Mouse (Mus musculus): ENCODE measurements around the gene Hsd3b4. TPM values are rescaled to one million over a fixed set of nuclear protein-coding genes. Genes with fewer than 3 reads are reported as not detected.

Gene Hsd3b4
- polyA plus RNA-seq, 1 experiment from 2014 or later, result not detected

Other genes starting within 250 kb of the Hsd3b4 start
- 290 and 337 TPM in 2 replicates for gene Hmgcs2, start 230.1 kb downstream of the Hsd3b4 start, polyA plus RNA-seq (2015; fragmentation: Nextera tagmentation; extraction: Ambion mirVana)
- 87.7 and 95.1 TPM in 2 replicates for gene Phgdh, start 170.5 kb downstream of the Hsd3b4 start, polyA plus RNA-seq (2015; fragmentation: Nextera tagmentation; extraction: Ambion mirVana)
- 1.6 and 2.1 TPM in 2 replicates for gene Zfp697, start 128.1 kb downstream of the Hsd3b4 start, polyA plus RNA-seq (2015; fragmentation: Nextera tagmentation; extraction: Ambion mirVana)
- not detected in 2 replicates for gene Gm4450, start 53.4 kb downstream of the Hsd3b4 start, polyA plus RNA-seq (2015; fragmentation: Nextera tagmentation; extraction: Ambion mirVana)
- gene Gm10681, start 78.3 kb upstream of the Hsd3b4 start, polyA plus RNA-seq (2015; fragmentation: Nextera tagmentation; extraction: Ambion mirVana), result not detected in 2 replicates
- gene Hsd3b5, start 119.7 kb upstream of the Hsd3b4 start, polyA plus RNA-seq (2015; fragmentation: Nextera tagmentation; extraction: Ambion mirVana), result not detected in 2 replicates
- gene Hsd3b2, start 214.0 kb upstream of the Hsd3b4 start, polyA plus RNA-seq (2015; fragmentation: Nextera tagmentation; extraction: Ambion mirVana), result not detected in 2 replicates

All from stomach, postnatal 0 days (tissue).